Mouse (Mus musculus): Measurements from ENCODE around the gene BC030870.
"Not testable (repeated sequence)": the region's sequence is repeated elsewhere in the genome, so short reads cannot be mapped to it uniquely, and the experiment has no call there.

BC030870 gene

GRCm38 (mm10) chr8:65129199-65129788 is at the start of gene BC030870:
BC030870 (minus strand) TSS chr8:65129563.
- no peak for DNase-seq

GRCm38 (mm10) chr8:65174746-65175476 is 45.5 kb upstream of the BC030870 start:
- DNase-seq = no peak

- DNase-seq = no peak
Observed at GRCm38 (mm10) chr8:65169184-65169583, 39.8 kb upstream of the BC030870 start.

GRCm38 (mm10) chr8:65160676-65161075 is 31.3 kb upstream of the BC030870 start:
- not testable (repeated sequence) for DNase-seq

- DNase-seq = no peak
Observed at GRCm38 (mm10) chr8:65159096-65159748, 29.9 kb upstream of the BC030870 start.

- DNase-seq = no peak
Observed at GRCm38 (mm10) chr8:65157901-65158300, 28.5 kb upstream of the BC030870 start.

- DNase-seq = no peak
Observed at GRCm38 (mm10) chr8:65138830-65139466, 9.6 kb upstream of the BC030870 start.

- DNase-seq = no peak
Observed at GRCm38 (mm10) chr8:65126454-65126853, 2.9 kb downstream of the BC030870 start.

GRCm38 (mm10) chr8:65126014-65126413 is 3.3 kb downstream of the BC030870 start:
- DNase-seq = no peak

- no peak for DNase-seq
Observed at GRCm38 (mm10) chr8:65112092-65112491, 17.3 kb downstream of the BC030870 start.

- peak; percentile 77 for DNase-seq
Observed at GRCm38 (mm10) chr8:65110285-65110691, 19.1 kb downstream of the BC030870 start.

GRCm38 (mm10) chr8:65108936-65109335 is 20.4 kb downstream of the BC030870 start:
- DNase-seq = no peak

GRCm38 (mm10) chr8:65107936-65108718 is 21.2 kb downstream of the BC030870 start:
- DNase-seq = no peak

GRCm38 (mm10) chr8:65104041-65104440 is 25.3 kb downstream of the BC030870 start:
- DNase-seq = no peak

- DNase-seq = no peak
Observed at GRCm38 (mm10) chr8:65103632-65104031, 25.7 kb downstream of the BC030870 start.

GRCm38 (mm10) chr8:65099735-65100134 is 29.6 kb downstream of the BC030870 start:
- peak; percentile 55 for DNase-seq

GRCm38 (mm10) chr8:65097760-65098415 is 31.5 kb downstream of the BC030870 start:
- peak; percentile 26 for DNase-seq

- no peak for DNase-seq
Observed at GRCm38 (mm10) chr8:65089781-65090180, 39.6 kb downstream of the BC030870 start.

GRCm38 (mm10) chr8:65088120-65088519 is 41.2 kb downstream of the BC030870 start:
- no peak for DNase-seq

GRCm38 (mm10) chr8:65087711-65088110 is 41.7 kb downstream of the BC030870 start:
- peak; percentile 18 for DNase-seq

- no peak for DNase-seq
Observed at GRCm38 (mm10) chr8:65085680-65086079, 43.7 kb downstream of the BC030870 start.

- no peak for DNase-seq
Observed at GRCm38 (mm10) chr8:65080731-65081130, 48.6 kb downstream of the BC030870 start.
